Mouse (Mus musculus): ENCODE data around the gene Chd9. TPM values are rescaled to one million over a fixed set of nuclear protein-coding genes. Genes with fewer than 3 reads are reported as not detected.

Chd9 gene
- polyA plus RNA-seq, 1 experiment from 2014 or later, result 95.6 TPM

DNA sequence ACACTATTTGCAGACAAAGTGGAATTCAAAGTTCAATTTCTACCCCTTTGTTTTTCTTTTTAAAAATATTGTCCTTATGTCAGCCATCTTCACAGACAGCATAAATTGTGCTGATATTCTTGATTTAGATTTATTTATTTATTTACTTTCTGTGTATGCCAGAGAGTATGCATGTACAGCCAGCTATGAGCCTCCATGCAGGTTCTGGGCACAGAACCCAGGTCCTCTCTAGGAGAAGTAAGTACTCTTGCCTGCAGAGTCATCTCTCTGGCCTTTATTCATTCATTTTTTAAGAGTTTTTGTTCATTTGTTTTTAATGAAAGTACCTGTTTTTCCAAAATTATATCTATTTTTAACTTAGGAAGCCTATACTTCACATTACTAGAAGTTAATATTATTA, 129.6 kb downstream of the Chd9 start:
- peak overlapping the region; percentile 45 for H3K4me3 ChIP-seq (ENCODE audit: low read depth, low read length)
- H3K9me3 ChIP-seq (replicated peaks; ENCODE audit: control insufficient read depth, low read length), result no peaks in the 10 kb centered on the region
- H3K4me1 ChIP-seq (ENCODE audit: control insufficient read depth, insufficient read depth, low read length), result peaks cover 28% of the 10 kb centered on the region
- H3K9ac ChIP-seq (ENCODE audit: low read length), result peak overlapping the region; percentile 71
- H3K4me2 ChIP-seq (ENCODE audit: low read length), result peak overlapping the region; percentile 94
- no peaks in the 10 kb centered on the region for H3K27me3 ChIP-seq (replicated peaks; ENCODE audit: control insufficient read depth, insufficient read depth, low read length)
- peaks cover 10% of the 10 kb centered on the region; the same call in 1 of the 2 replicates for H3K36me3 ChIP-seq (ENCODE audit: control insufficient read depth, insufficient read depth, low read length)
- DNase-seq (ENCODE audit: low spot score), result no peak
- H3K27ac ChIP-seq (ENCODE audit: low read depth, low read length), result no peak overlapping the region
- ATAC-seq, result no peak

DNA sequence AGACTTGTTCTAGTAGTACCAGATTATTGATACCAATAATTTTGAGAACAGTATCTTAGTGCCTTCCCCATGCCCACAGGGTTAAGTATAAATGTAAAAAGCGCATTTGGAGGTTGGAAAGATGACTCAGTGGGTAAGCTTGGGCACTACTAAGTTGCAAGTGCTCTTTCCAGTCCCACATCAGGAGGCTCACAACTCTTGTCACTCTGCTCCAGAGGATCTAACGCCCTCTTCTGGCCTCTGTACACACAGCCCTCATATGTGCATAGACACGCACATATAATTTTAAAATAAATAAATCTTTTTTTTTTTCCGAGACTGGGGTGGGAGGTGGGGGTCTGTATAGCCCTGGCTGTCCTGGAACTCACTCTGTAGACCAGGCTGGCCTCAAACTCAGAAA, 131.6 kb downstream of the Chd9 start:
- Histone ChIP-seq H3K4me2 (ENCODE audit: low read length) (peak overlapping the region; percentile 94; the same call in 1 of the 2 replicates), H3K4me3 (ENCODE audit: low read depth, low read length) (no peak overlapping the region), H3K36me3 (ENCODE audit: control insufficient read depth, insufficient read depth, low read length) (peaks cover 10% of the 10 kb centered on the region; the same call in 1 of the 2 replicates), H3K27me3 (replicated peaks; ENCODE audit: control insufficient read depth, insufficient read depth, low read length) (no peaks in the 10 kb centered on the region), H3K27ac (ENCODE audit: low read depth, low read length) (no peak overlapping the region), H3K9ac (ENCODE audit: low read length) (no peak overlapping the region), H3K4me1 (ENCODE audit: control insufficient read depth, insufficient read depth, low read length) (peaks cover 28% of the 10 kb centered on the region), H3K9me3 (replicated peaks; ENCODE audit: control insufficient read depth, low read length) (no peaks in the 10 kb centered on the region)
- ATAC-seq, result no peak
- WGBS, result 87% methylated on average over 4 of the region's 4 CpGs
- DNase-seq (ENCODE audit: low spot score), result no peak

DNA sequence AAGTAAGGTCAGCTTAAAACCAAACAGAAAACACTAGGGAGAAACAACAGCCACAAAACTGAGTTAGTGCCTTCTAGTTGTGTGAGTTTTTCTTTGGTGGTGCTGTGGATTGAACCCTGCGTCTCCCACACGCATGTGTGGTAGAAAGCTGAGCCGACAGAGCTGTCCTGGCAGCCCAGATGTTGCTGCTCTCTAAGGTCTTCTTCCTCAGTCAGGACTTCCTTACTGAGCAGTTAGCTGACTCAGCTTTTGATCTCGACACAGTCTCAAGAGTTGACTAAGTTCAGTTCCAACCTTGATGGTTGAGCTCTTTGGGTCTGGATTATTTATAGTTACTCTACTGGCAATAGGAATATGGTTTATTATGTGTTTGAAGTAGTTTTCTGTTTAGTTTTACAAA, 133.5 kb downstream of the Chd9 start:
- DNase-seq (ENCODE audit: low spot score) (no peak), ATAC-seq (no peak)
- H3K4me1 ChIP-seq (ENCODE audit: control insufficient read depth, insufficient read depth, low read length), result peaks cover 25% of the 10 kb centered on the region
- H3K9me3 ChIP-seq (replicated peaks; ENCODE audit: control insufficient read depth, low read length), result no peaks in the 10 kb centered on the region
- WGBS, result 83% methylated on average over 4 of the region's 4 CpGs
- H3K36me3 ChIP-seq (ENCODE audit: control insufficient read depth, insufficient read depth, low read length), result peaks cover 10% of the 10 kb centered on the region; the same call in 1 of the 2 replicates
- H3K4me3 ChIP-seq (ENCODE audit: low read depth, low read length), result no peak overlapping the region
- H3K27me3 ChIP-seq (replicated peaks; ENCODE audit: control insufficient read depth, insufficient read depth, low read length), result no peaks in the 10 kb centered on the region
- no peak overlapping the region for H3K27ac ChIP-seq (ENCODE audit: low read depth, low read length)
- no peak overlapping the region for H3K4me2 ChIP-seq (ENCODE audit: low read length)
- H3K9ac ChIP-seq (ENCODE audit: low read length), result no peak overlapping the region

GRCm38 (mm10) chr8:90964044-90964443, 135.9 kb downstream of the Chd9 start:
- DNase-seq (ENCODE audit: low spot score) (peak; percentile 53), ATAC-seq (peak; percentile 60; the same call in 1 of the 2 replicates)
- 31% methylated on average over 2 of the region's 2 CpGs for WGBS

GRCm38 (mm10) chr8:90965467-90966170, 137.5 kb downstream of the Chd9 start:
- H3K36me3 ChIP-seq (ENCODE audit: control insufficient read depth, insufficient read depth, low read length), result 0 out of 2 replicates have a peak, but pooled peaks cover 7% of the 10 kb centered on the region
- DNase-seq (ENCODE audit: low spot score), result no peak
- H3K4me3 ChIP-seq (ENCODE audit: low read depth, low read length), result no peak overlapping the region
- peaks cover 9% of the 10 kb centered on the region for H3K4me1 ChIP-seq (ENCODE audit: control insufficient read depth, insufficient read depth, low read length)
- 97% methylated on average over 9 of the region's 9 CpGs for WGBS
- no peaks in the 10 kb centered on the region for H3K9me3 ChIP-seq (replicated peaks; ENCODE audit: control insufficient read depth, low read length)
- H3K4me2 ChIP-seq (ENCODE audit: low read length), result no peak overlapping the region
- H3K27me3 ChIP-seq (replicated peaks; ENCODE audit: control insufficient read depth, insufficient read depth, low read length), result no peaks in the 10 kb centered on the region
- H3K9ac ChIP-seq (ENCODE audit: low read length), result no peak overlapping the region
- no peak overlapping the region for H3K27ac ChIP-seq (ENCODE audit: low read depth, low read length)
- ATAC-seq, result no peak

More at GRCm38 (mm10) chr8:90964044-90964443, 135.9 kb downstream of the Chd9 start:
- H3K4me2 ChIP-seq (ENCODE audit: low read length), result no peak overlapping the region
- H3K36me3 ChIP-seq (ENCODE audit: control insufficient read depth, insufficient read depth, low read length), result peaks cover 13% of the 10 kb centered on the region; the same call in 1 of the 2 replicates
- H3K27me3 ChIP-seq (replicated peaks; ENCODE audit: control insufficient read depth, insufficient read depth, low read length), result no peaks in the 10 kb centered on the region
- no peak overlapping the region for H3K9ac ChIP-seq (ENCODE audit: low read length)
- no peaks in the 10 kb centered on the region for H3K9me3 ChIP-seq (replicated peaks; ENCODE audit: control insufficient read depth, low read length)
- H3K4me3 ChIP-seq (ENCODE audit: low read depth, low read length), result no peak overlapping the region
- H3K27ac ChIP-seq (ENCODE audit: low read depth, low read length), result no peak overlapping the region
- peaks cover 19% of the 10 kb centered on the region for H3K4me1 ChIP-seq (ENCODE audit: control insufficient read depth, insufficient read depth, low read length)

DNA sequence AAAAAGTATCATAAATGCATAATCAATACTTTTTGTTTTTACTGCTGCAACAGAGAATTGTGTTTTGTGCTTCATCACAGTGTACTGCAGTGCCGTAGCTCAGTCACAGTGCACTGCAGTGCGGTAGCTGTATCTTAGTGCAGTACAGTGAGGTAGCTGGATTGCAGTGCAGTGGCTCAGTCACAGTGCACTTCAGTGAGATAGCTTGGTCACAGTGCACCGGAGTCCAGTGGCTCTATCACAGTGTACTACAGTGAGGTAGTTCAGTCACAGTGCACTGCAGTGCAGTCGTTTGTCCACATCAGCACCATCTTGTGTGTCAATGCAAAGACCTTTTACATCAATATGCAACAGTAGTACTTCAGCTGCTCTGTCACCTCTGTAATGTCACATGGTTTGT, 140.2 kb downstream of the Chd9 start:
- H3K4me3 ChIP-seq (ENCODE audit: low read depth, low read length), result no peak overlapping the region
- peaks cover 5% of the 10 kb centered on the region; the same call in 1 of the 2 replicates for H3K4me1 ChIP-seq (ENCODE audit: control insufficient read depth, insufficient read depth, low read length)
- no peak overlapping the region for H3K9ac ChIP-seq (ENCODE audit: low read length)
- H3K27ac ChIP-seq (ENCODE audit: low read depth, low read length), result no peak overlapping the region
- no peaks in the 10 kb centered on the region for H3K9me3 ChIP-seq (replicated peaks; ENCODE audit: control insufficient read depth, low read length)
- no peak overlapping the region for H3K4me2 ChIP-seq (ENCODE audit: low read length)
- ATAC-seq, result no peak
- peaks cover 12% of the 10 kb centered on the region for H3K36me3 ChIP-seq (ENCODE audit: control insufficient read depth, insufficient read depth, low read length)
- DNase-seq (ENCODE audit: low spot score), result no peak
- 94% methylated on average over 4 of the region's 4 CpGs for WGBS
- H3K27me3 ChIP-seq (replicated peaks; ENCODE audit: control insufficient read depth, insufficient read depth, low read length), result no peaks in the 10 kb centered on the region

GRCm38 (mm10) chr8:90976960-90977371, 148.8 kb downstream of the Chd9 start:
- Histone ChIP-seq H3K27me3 (replicated peaks; ENCODE audit: control insufficient read depth, insufficient read depth, low read length) (no peaks in the 10 kb centered on the region), H3K4me3 (ENCODE audit: low read depth, low read length) (no peak overlapping the region), H3K4me2 (ENCODE audit: low read length) (no peak overlapping the region), H3K36me3 (ENCODE audit: control insufficient read depth, insufficient read depth, low read length) (peaks cover 66% of the 10 kb centered on the region), H3K27ac (ENCODE audit: low read depth, low read length) (no peak overlapping the region), H3K4me1 (ENCODE audit: control insufficient read depth, insufficient read depth, low read length) (no peaks in the 10 kb centered on the region), H3K9ac (ENCODE audit: low read length) (no peak overlapping the region), H3K9me3 (replicated peaks; ENCODE audit: control insufficient read depth, low read length) (no peaks in the 10 kb centered on the region)
- no peak for ATAC-seq
- WGBS, result 93% methylated on average over 8 of the region's 8 CpGs
- DNase-seq (ENCODE audit: low spot score), result no peak

DNA sequence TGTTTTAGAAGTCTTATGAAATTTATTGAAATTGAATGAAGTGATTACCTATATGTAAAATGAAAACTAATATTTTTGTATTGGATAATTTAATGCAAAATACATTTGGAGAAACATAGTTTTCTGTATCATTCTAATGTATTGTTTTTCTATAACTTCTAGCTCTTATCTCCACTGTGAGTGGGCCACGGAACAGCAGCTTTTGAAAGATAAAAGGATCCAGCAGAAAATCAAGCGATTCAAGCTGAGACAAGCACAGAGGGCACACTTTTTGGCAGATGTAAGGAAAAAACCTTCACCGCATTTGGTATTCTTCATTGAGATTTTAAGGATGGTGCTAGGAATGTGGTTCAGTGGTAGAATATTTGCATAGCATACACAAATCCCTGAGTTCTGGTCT, 150.6 kb downstream of the Chd9 start:
- 96% methylated on average over 3 of the region's 3 CpGs for WGBS
- Histone ChIP-seq H3K9ac (ENCODE audit: low read length) (no peak overlapping the region), H3K27ac (ENCODE audit: low read depth, low read length) (no peak overlapping the region), H3K4me3 (ENCODE audit: low read depth, low read length) (no peak overlapping the region), H3K9me3 (replicated peaks; ENCODE audit: control insufficient read depth, low read length) (no peaks in the 10 kb centered on the region), H3K4me2 (ENCODE audit: low read length) (no peak overlapping the region), H3K4me1 (ENCODE audit: control insufficient read depth, insufficient read depth, low read length) (no peaks in the 10 kb centered on the region), H3K27me3 (replicated peaks; ENCODE audit: control insufficient read depth, insufficient read depth, low read length) (no peaks in the 10 kb centered on the region), H3K36me3 (ENCODE audit: control insufficient read depth, insufficient read depth, low read length) (peaks cover 71% of the 10 kb centered on the region)
- DNase-seq (ENCODE audit: low spot score), result no peak
- no peak for ATAC-seq

- 96% methylated on average over 5 of the region's 5 CpGs for WGBS
Observed at GRCm38 (mm10) chr8:90979295-90979694, 151.1 kb downstream of the Chd9 start.

More at GRCm38 (mm10) chr8:90979295-90979694, 151.1 kb downstream of the Chd9 start:
- DNase-seq (ENCODE audit: low spot score), result no peak
- Histone ChIP-seq H3K27me3 (replicated peaks; ENCODE audit: control insufficient read depth, insufficient read depth, low read length) (no peaks in the 10 kb centered on the region), H3K4me2 (ENCODE audit: low read length) (no peak overlapping the region), H3K4me3 (ENCODE audit: low read depth, low read length) (no peak overlapping the region), H3K4me1 (ENCODE audit: control insufficient read depth, insufficient read depth, low read length) (no peaks in the 10 kb centered on the region), H3K9me3 (replicated peaks; ENCODE audit: control insufficient read depth, low read length) (no peaks in the 10 kb centered on the region), H3K36me3 (ENCODE audit: control insufficient read depth, insufficient read depth, low read length) (peaks cover 75% of the 10 kb centered on the region), H3K27ac (ENCODE audit: low read depth, low read length) (no peak overlapping the region), H3K9ac (ENCODE audit: low read length) (no peak overlapping the region)
- no peak for ATAC-seq
